ENCODE assay signal across 8 mouse cellular contexts in the genomic region with DNA sequence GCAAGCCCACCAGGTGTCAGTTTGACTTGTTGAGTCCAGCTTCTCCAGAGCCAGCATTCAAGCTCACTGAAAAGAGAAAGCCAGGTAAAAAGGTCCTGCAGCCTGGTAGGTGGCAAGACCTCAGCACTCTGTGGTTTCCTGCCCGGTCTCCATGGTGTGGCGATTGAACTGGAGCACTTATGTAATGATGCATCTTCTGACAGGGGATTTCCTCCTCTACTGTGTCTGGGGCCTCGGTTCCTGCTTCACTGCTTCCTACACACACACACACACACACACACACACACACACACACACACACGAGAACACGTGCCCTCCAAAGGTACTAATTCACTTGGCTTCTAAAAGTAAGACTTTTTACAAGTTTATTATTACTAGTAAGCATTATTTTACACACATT. TPM values are rescaled to one million over a fixed set of nuclear protein-coding genes. Genes with fewer than 3 reads are reported as not detected.
DNase-seq lines count a peak whose midpoint lies in the region; ATAC-seq and TF ChIP-seq lines count a peak whose summit lies in the region.

No protein-coding gene starts in this region.

- no peaks in the 10 kb centered on the region for H3K9me3 ChIP-seq in MEL (replicated peaks; ENCODE audit: insufficient read depth, low read length)
- H3K9me3 ChIP-seq in forebrain, embryonic 16.5 days (ENCODE audit: control insufficient read depth, low read length), result no peaks in the 10 kb centered on the region

- peak; percentile 41 for DNase-seq in gastrocnemius, adult 2 months
- no peak for DNase-seq in gastrocnemius, postnatal 10 days
- no peak for DNase-seq in MEL (ENCODE audit: low read depth, low spot score)
- peak; percentile 47 for DNase-seq in lung, postnatal 10 days
- peak; percentile 72 for DNase-seq in thymus, postnatal 25 days
- DNase-seq in layer of hippocampus, adult 9-10 months (ENCODE audit: low spot score), result no peak

- H3K4me2 ChIP-seq in forebrain, embryonic 16.5 days (ENCODE audit: low read length), result no peak overlapping the region

- peak overlapping the region; percentile 16; the same call in 1 of the 2 replicates for H3K9ac ChIP-seq in MEL (ENCODE audit: control insufficient read depth, low read depth, low read length, poor library complexity, severe bottlenecking)
- H3K9ac ChIP-seq in forebrain, embryonic 16.5 days (replicated peaks; ENCODE audit: low read depth, low read length), result no peak overlapping the region

- H3K27ac ChIP-seq in gastrocnemius, adult 2 months, result peak overlapping the region; percentile 100
- H3K27ac ChIP-seq in MEL (ENCODE audit: control insufficient read depth, low read depth, low read length), result no peak overlapping the region; the same call in 1 of the 2 replicates
- no peak overlapping the region for H3K27ac ChIP-seq in forebrain, embryonic 16.5 days (ENCODE audit: low read length)

- no peaks in the 10 kb centered on the region for H3K27me3 ChIP-seq in MEL (ENCODE audit: control insufficient read depth in 1 of 2, insufficient read depth in 2 of 2, low read length in 2 of 2)
- no peaks in the 10 kb centered on the region for H3K27me3 ChIP-seq in forebrain, embryonic 16.5 days (replicated peaks; ENCODE audit: control insufficient read depth, insufficient read depth, low read length)

- TF ChIP-seq CTCF in gastrocnemius, adult 2 months (IDR thresholded peaks at IDR 0.05), result no peak
- TF ChIP-seq CTCF in MEL (IDR thresholded peaks at IDR 0.05 in 2 of 3, conservative IDR thresholded peaks at IDR 0.05 in 1 of 3; ENCODE audit: control insufficient read depth in 1 of 3, insufficient read depth in 1 of 3, low read depth in 2 of 3, low read length in 3 of 3, poor library complexity in 1 of 3, severe bottlenecking in 1 of 3), result no peak

- ATAC-seq in hematopoietic stem cell, adult 5-6 weeks (replicated peaks in 1 of 2; ENCODE audit: insufficient read depth in 1 of 2, low FRiP score in 2 of 2, low TSS enrichment in 1 of 2, low read depth in 1 of 2, poor library complexity in 2 of 2, severe bottlenecking in 2 of 2), result peak; percentile 29 to 68
- ATAC-seq in forebrain, embryonic 16.5 days, result no peak

- H3K79me2 ChIP-seq in MEL (ENCODE audit: control insufficient read depth, insufficient read depth, low read length, poor library complexity), result peaks cover 59% of the 10 kb centered on the region

- peak overlapping the region; percentile 99 for H3K4me3 ChIP-seq in gastrocnemius, adult 2 months
- 0 out of 4 replicates have a peak overlapping the region, but pooled peaks of 1 of the 2 experiments have one; percentile 12 for H3K4me3 ChIP-seq in MEL (ENCODE audit: control insufficient read depth in 1 of 2, insufficient read depth in 1 of 2, low read depth in 2 of 2, low read length in 2 of 2)
- H3K4me3 ChIP-seq in forebrain, embryonic 16.5 days (replicated peaks; ENCODE audit: low read length), result no peak overlapping the region

- no peak for TF ChIP-seq POLR2A in MEL (IDR thresholded peaks at IDR 0.05; ENCODE audit: control insufficient read depth in 1 of 2, insufficient read depth in 1 of 2, low read depth in 1 of 2, low read length in 2 of 2, poor library complexity in 1 of 2)

- WGBS in forebrain, embryonic 16.5 days, result 78% methylated on average over 5 of the region's 5 CpGs

- TF ChIP-seq RAD21 in MEL (IDR thresholded peaks at IDR 0.05; ENCODE audit: low read depth, low read length), result no peak

- no peak for TF ChIP-seq EP300 in MEL (IDR thresholded peaks at IDR 0.05; ENCODE audit: low read depth in 1 of 2, low read length in 2 of 2)

- intact Hi-C loops in gastrocnemius, adult 2 months (cut with DNase I), result loop anchor here (5.0 kb wide), 3 partner anchors 34 to 84 kb away; no protein-coding TSS in a partner anchor

- peaks cover 0 to 49% of the 10 kb centered on the region in 2 experiments; a peak in 3 of 4 replicates for H3K36me3 ChIP-seq in MEL (ENCODE audit: control insufficient read depth in 1 of 2, insufficient read depth in 2 of 2, low read length in 2 of 2)
- no peaks in the 10 kb centered on the region for H3K36me3 ChIP-seq in forebrain, embryonic 16.5 days (ENCODE audit: control insufficient read depth, insufficient read depth)

- H3K4me1 ChIP-seq in MEL (ENCODE audit: control insufficient read depth in 1 of 2, insufficient read depth in 2 of 2, low read length in 2 of 2), result peaks cover 20 to 43% of the 10 kb centered on the region in 2 experiments
- H3K4me1 ChIP-seq in forebrain, embryonic 16.5 days (replicated peaks; ENCODE audit: control insufficient read depth, insufficient read depth, low read length), result peaks cover 23% of the 10 kb centered on the region

TF ChIP-seq in MEL, 35 proteins besides CTCF, POLR2A, EP300 and RAD21:
- TF ChIP-seq CHD1 (IDR thresholded peaks at IDR 0.05; ENCODE audit: low read depth, low read length) (no peak), USF1 (IDR thresholded peaks at IDR 0.05; ENCODE audit: low read depth, low read length) (no peak), MXI1 (IDR thresholded peaks at IDR 0.05; ENCODE audit: low read depth, low read length) (no peak), GATA1 (IDR thresholded peaks at IDR 0.05; ENCODE audit: low read depth, low read length) (no peak), UBTF (IDR thresholded peaks at IDR 0.05; ENCODE audit: borderline replicate concordance, insufficient read depth, low read depth, low read length) (no peak), CHD2 (IDR thresholded peaks at IDR 0.05; ENCODE audit: low read length) (no peak), SIN3A (IDR thresholded peaks at IDR 0.05; ENCODE audit: low read length) (no peak), MYB (IDR thresholded peaks at IDR 0.05; ENCODE audit: low read depth, low read length) (no peak), ZMIZ1 (IDR thresholded peaks at IDR 0.05; ENCODE audit: low read depth, low read length) (no peak), MAX (IDR thresholded peaks at IDR 0.05; ENCODE audit: low read length) (no peak), NRF1 (IDR thresholded peaks at IDR 0.05; ENCODE audit: insufficient read depth, low read depth, low read length, poor library complexity, severe bottlenecking) (no peak), TAL1 (IDR thresholded peaks at IDR 0.05; ENCODE audit: low read length) (no peak), MYC (IDR thresholded peaks at IDR 0.05; ENCODE audit: low read depth, low read length) (no peak), POLR2AphosphoS5 (IDR thresholded peaks at IDR 0.05; ENCODE audit: borderline replicate concordance, low read depth, low read length) (no peak), NELFE (IDR thresholded peaks at IDR 0.05; ENCODE audit: low read depth, low read length) (no peak), ZKSCAN1 (IDR thresholded peaks at IDR 0.05; ENCODE audit: low read depth, low read length) (no peak), JUND (IDR thresholded peaks at IDR 0.05; ENCODE audit: low read depth, low read length) (no peak)

RNA-seq across cellular contexts. Expression of a gene that starts 2.6 kb away (rescaled TPM):
- total RNA-seq in gastrocnemius, adult 2 months (2021), result 10 to 100 TPM; 37.7 to 41.1 TPM
- 10 to 100 TPM; 28.6 to 29.2 TPM for total RNA-seq in gastrocnemius, postnatal 10 days (2021)
- 12.2 and 13.0 TPM in 2 replicates for total RNA-seq in MEL (2012; rRNA removed)
- 10 to 100 TPM in 1 of 2 experiments, not detected in 1; 22.4 TPM for polyA plus RNA-seq in MEL (2012; ENCODE audit: insufficient read depth in 1 of 2, insufficient read length in 2 of 2, low read depth in 1 of 2, low replicate concordance in 2 of 2, missing spikeins in 1 of 2)
- total RNA-seq in hematopoietic stem cell, adult 5-6 weeks (2017), result 27.5 and 31.9 TPM in 2 replicates
- 14.3 and 14.4 TPM in 2 replicates for polyA plus RNA-seq in forebrain, embryonic 16.5 days (2015; fragmentation: Nextera tagmentation; extraction: Ambion mirVana)

RNA-seq across cellular contexts. Expression of a gene that starts 32.4 kb away (rescaled TPM):
- total RNA-seq in gastrocnemius, adult 2 months (2021), result not detected
- under 1 TPM; 0.07 to 0.09 TPM for total RNA-seq in gastrocnemius, postnatal 10 days (2021)
- total RNA-seq in MEL (2012; rRNA removed), result not detected in 2 replicates
- not detected for polyA plus RNA-seq in MEL (2012; ENCODE audit: insufficient read depth in 1 of 2, insufficient read length in 2 of 2, low read depth in 1 of 2, low replicate concordance in 2 of 2, missing spikeins in 1 of 2)
- total RNA-seq in hematopoietic stem cell, adult 5-6 weeks (2017), result 0.06 TPM in 1 of 2 replicates, not detected in the other
- polyA plus RNA-seq in forebrain, embryonic 16.5 days (2015; fragmentation: Nextera tagmentation; extraction: Ambion mirVana), result 4.3 and 4.5 TPM in 2 replicates

Comparison
In these comparisons a context has a peak if more than half of its experiments do, and no peak if none do; other contexts are left out.
1. DNase-seq: peak in gastrocnemius, adult 2 months (single experiment), lung, postnatal 10 days (single experiment) and thymus, postnatal 25 days (single experiment); none in gastrocnemius, postnatal 10 days (single experiment), MEL (single experiment) and layer of hippocampus, adult 9-10 months (single experiment).